Mouse (Mus musculus): ENCODE data around the gene Spink2. TPM values are rescaled to one million over a fixed set of nuclear protein-coding genes. Genes with fewer than 3 reads are reported as not detected.
"Not testable (repeated sequence)": the region's sequence is repeated elsewhere in the genome, so short reads cannot be mapped to it uniquely, and the experiment has no call there.

The Spink2 gene
- polyA plus RNA-seq, 1 experiment = not detected

GRCm38 (mm10) chr5:77245787-77246671, 34.8 kb upstream of the Spink2 start:
- Histone ChIP-seq H3K4me1 (ENCODE audit: control insufficient read depth, insufficient read depth, low read length) (peaks cover 16% of the 10 kb centered on the region), H3K27ac (ENCODE audit: insufficient read depth, low read depth, low read length) (no peak overlapping the region), H3K4me3 (ENCODE audit: insufficient read depth, low read depth, low read length) (no peak overlapping the region)
- 39% methylated on average over 26 of the region's 26 CpGs for WGBS
- TF ChIP-seq CTCF (IDR thresholded peaks at IDR 0.05; ENCODE audit: insufficient read depth, low read depth, low read length) (no peak), POLR2A (IDR thresholded peaks at IDR 0.05; ENCODE audit: insufficient read depth, low read depth, low read length) (no peak)

- Histone ChIP-seq H3K4me3 (ENCODE audit: insufficient read depth, low read depth, low read length) (no peak overlapping the region), H3K4me1 (ENCODE audit: control insufficient read depth, insufficient read depth, low read length) (peaks cover 16% of the 10 kb centered on the region), H3K27ac (ENCODE audit: insufficient read depth, low read depth, low read length) (no peak overlapping the region)
- 44% methylated on average over 7 of the region's 7 CpGs for WGBS
- TF ChIP-seq POLR2A (IDR thresholded peaks at IDR 0.05; ENCODE audit: insufficient read depth, low read depth, low read length) = no peak
- TF ChIP-seq CTCF (IDR thresholded peaks at IDR 0.05; ENCODE audit: insufficient read depth, low read depth, low read length) = no peak
These were observed 34.2 kb upstream of the Spink2 start for GRCm38 (mm10) chr5:77245463-77245786.

GRCm38 (mm10) chr5:77244331-77244987, 33.2 kb upstream of the Spink2 start:
- WGBS = 42% methylated on average over 8 of the region's 8 CpGs
- Histone ChIP-seq H3K4me3 (ENCODE audit: insufficient read depth, low read depth, low read length) (no peak overlapping the region), H3K4me1 (ENCODE audit: control insufficient read depth, insufficient read depth, low read length) (peaks cover 16% of the 10 kb centered on the region), H3K27ac (ENCODE audit: insufficient read depth, low read depth, low read length) (no peak overlapping the region)
- TF ChIP-seq CTCF (IDR thresholded peaks at IDR 0.05; ENCODE audit: insufficient read depth, low read depth, low read length) (no peak), POLR2A (IDR thresholded peaks at IDR 0.05; ENCODE audit: insufficient read depth, low read depth, low read length) (no peak)

- Histone ChIP-seq H3K4me3 (ENCODE audit: insufficient read depth, low read depth, low read length) (no peak overlapping the region), H3K4me1 (ENCODE audit: control insufficient read depth, insufficient read depth, low read length) (peaks cover 3% of the 10 kb centered on the region; the same call in 1 of the 2 replicates), H3K27ac (ENCODE audit: insufficient read depth, low read depth, low read length) (no peak overlapping the region)
- WGBS = 63% methylated on average over 2 of the region's 2 CpGs
- no peak for TF ChIP-seq POLR2A (IDR thresholded peaks at IDR 0.05; ENCODE audit: insufficient read depth, low read depth, low read length)
- no peak for TF ChIP-seq CTCF (IDR thresholded peaks at IDR 0.05; ENCODE audit: insufficient read depth, low read depth, low read length)
These were observed 25.8 kb upstream of the Spink2 start for GRCm38 (mm10) chr5:77237104-77237503.

- Histone ChIP-seq H3K27ac (ENCODE audit: insufficient read depth, low read depth, low read length) (no peak overlapping the region), H3K4me1 (ENCODE audit: control insufficient read depth, insufficient read depth, low read length) (no peaks in the 10 kb centered on the region), H3K4me3 (ENCODE audit: insufficient read depth, low read depth, low read length) (no peak overlapping the region)
- TF ChIP-seq CTCF (IDR thresholded peaks at IDR 0.05; ENCODE audit: insufficient read depth, low read depth, low read length) = no peak
- no peak for TF ChIP-seq POLR2A (IDR thresholded peaks at IDR 0.05; ENCODE audit: insufficient read depth, low read depth, low read length)
- 45% methylated on average over 3 of the region's 3 CpGs for WGBS
These were observed 23.6 kb upstream of the Spink2 start for GRCm38 (mm10) chr5:77234921-77235320.

GRCm38 (mm10) chr5:77231863-77232262, 20.6 kb upstream of the Spink2 start:
- H3K4me3 ChIP-seq (ENCODE audit: insufficient read depth, low read depth, low read length); H3K27ac ChIP-seq (ENCODE audit: insufficient read depth, low read depth, low read length); H3K4me1 ChIP-seq (ENCODE audit: control insufficient read depth, insufficient read depth, low read length): not testable (repeated sequence)
- 97% methylated on average over 4 of the region's 4 CpGs for WGBS

- no peaks in the 10 kb centered on the region for H3K4me1 ChIP-seq (ENCODE audit: control insufficient read depth, insufficient read depth, low read length)
These were observed 17.7 kb upstream of the Spink2 start for GRCm38 (mm10) chr5:77228986-77229385.

GRCm38 (mm10) chr5:77223043-77223975, 12.0 kb upstream of the Spink2 start:
- no peak overlapping the region for H3K4me3 ChIP-seq (ENCODE audit: insufficient read depth, low read depth, low read length)
- WGBS = 77% methylated on average over 11 of the region's 11 CpGs
- TF ChIP-seq CTCF (IDR thresholded peaks at IDR 0.05; ENCODE audit: insufficient read depth, low read depth, low read length) (no peak), POLR2A (IDR thresholded peaks at IDR 0.05; ENCODE audit: insufficient read depth, low read depth, low read length) (no peak)
- H3K27ac ChIP-seq (ENCODE audit: insufficient read depth, low read depth, low read length) = no peak overlapping the region
- no peaks in the 10 kb centered on the region for H3K4me1 ChIP-seq (ENCODE audit: control insufficient read depth, insufficient read depth, low read length)

More at GRCm38 (mm10) chr5:77228986-77229385, 17.7 kb upstream of the Spink2 start:
- WGBS = 4% methylated on average over 1 of the region's 1 CpGs
- H3K27ac ChIP-seq (ENCODE audit: insufficient read depth, low read depth, low read length) = no peak overlapping the region
- TF ChIP-seq POLR2A (IDR thresholded peaks at IDR 0.05; ENCODE audit: insufficient read depth, low read depth, low read length) = no peak
- TF ChIP-seq CTCF (IDR thresholded peaks at IDR 0.05; ENCODE audit: insufficient read depth, low read depth, low read length) = no peak
- no peak overlapping the region for H3K4me3 ChIP-seq (ENCODE audit: insufficient read depth, low read depth, low read length)
